Mouse (Mus musculus): ENCODE data around the gene Edrf1.

DNA sequence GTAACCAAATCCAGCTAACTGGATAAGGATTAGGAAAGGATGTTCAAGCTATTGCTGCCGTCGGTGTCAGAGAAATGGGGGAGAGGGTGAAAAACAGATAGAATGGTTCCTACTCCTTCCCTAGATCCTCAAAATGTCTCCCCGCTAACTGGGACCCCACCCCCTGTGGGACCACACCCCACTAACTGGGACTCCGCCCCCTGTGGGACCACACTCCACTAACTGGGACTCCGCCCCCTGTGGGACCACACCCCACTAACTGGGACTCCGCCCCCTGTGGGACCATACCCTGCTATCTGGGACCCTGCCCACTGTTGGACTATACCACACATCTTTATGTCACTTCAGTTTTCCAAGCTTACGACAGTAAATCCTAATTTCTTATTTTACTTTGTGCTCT lies 66.6 kb downstream of the Edrf1 start:
- no peak for TF ChIP-seq CEBPB (IDR thresholded peaks at IDR 0.05; ENCODE audit: insufficient read depth, poor library complexity, severe bottlenecking)
- no peak for TF ChIP-seq MYOG (IDR thresholded peaks at IDR 0.05; ENCODE audit: control insufficient read depth in 1 of 3, insufficient read depth in 1 of 3, insufficient read length in 2 of 3, low read depth in 2 of 3)
- no peak for TF ChIP-seq POLR2AphosphoS2 (IDR thresholded peaks at IDR 0.05; ENCODE audit: insufficient read length, low read depth)
- TF ChIP-seq POLR2A (IDR thresholded peaks at IDR 0.05; ENCODE audit: insufficient read length, low read depth) = no peak
